Mouse (Mus musculus): ENCODE data around the gene Fat4.

GRCm38 (mm10) chr3:38962328-38962727 lies 75.6 kb downstream of the Fat4 start:
- TF ChIP-seq POLR2A (IDR thresholded peaks at IDR 0.05; ENCODE audit: insufficient read depth, low read length) (no peak), CTCF (IDR thresholded peaks at IDR 0.05; ENCODE audit: low read depth, low read length) (no peak), EP300 (IDR thresholded peaks at IDR 0.05; ENCODE audit: insufficient read depth, low read depth, low read length) (no peak)
